Mouse (Mus musculus) heart, embryonic 10.5 days (tissue): Measurements from ENCODE around the gene Pnpla7. TPM values are rescaled to one million over a fixed set of nuclear protein-coding genes. Genes with fewer than 3 reads are reported as not detected.
"Not testable (repeated sequence)": the region's sequence is repeated elsewhere in the genome, so short reads cannot be mapped to it uniquely, and the experiment has no call there.

Source experiments
- DNase-seq: peaks from one replicate; pipeline ENCODE4 v3.0.0-alpha.2; 2017; ENCODE audit warnings: low spot score
- H3K27ac ChIP-seq: fragments of 300-500 bp; sonication (generic); 2 replicates; pipeline ENCODE4 v1.5.1; 2016; ENCODE audit warnings: mild to moderate bottlenecking
- H3K27me3 ChIP-seq: fragments of 300-500 bp; sonication (generic); 2 replicates; pipeline ENCODE4 v1.6.1; 2016; ENCODE audit warnings: mild to moderate bottlenecking; ENCODE audit not compliant: poor library complexity, insufficient read depth, severe bottlenecking
- H3K36me3 ChIP-seq: fragments of 300-500 bp; sonication (generic); 2 replicates; pipeline ENCODE4 v1.6.1; 2016; ENCODE audit warnings: mild to moderate bottlenecking, moderate library complexity
- H3K4me1 ChIP-seq: fragments of 300-500 bp; sonication (generic); 2 replicates; pipeline ENCODE4 v1.6.1; 2016; ENCODE audit warnings: mild to moderate bottlenecking
- H3K4me3 ChIP-seq: fragments of 300-500 bp; sonication (generic); 2 replicates; pipeline ENCODE4 v1.5.1; 2016; ENCODE audit warnings: mild to moderate bottlenecking, moderate library complexity
- H3K9me3 ChIP-seq: fragments of 300-500 bp; sonication (generic); 2 replicates; pipeline ENCODE4 v1.6.1; 2016; ENCODE audit warnings: mild to moderate bottlenecking, moderate library complexity
- WGBS: fragments of 180-500 bp; shearing (Covaris S2); methylation state at CpG from one replicate; pipeline ENCODE4 v1.1.7; 2016; 5-methylcytosine and 5-hydroxymethylcytosine counted together
- polyA plus RNA-seq: library from polyadenylated mRNA; unstranded; fragments of >200 nt; fragmentation: Nextera tagmentation; extraction: Ambion mirVana; gene quantifications from 2 replicates; pipeline ENCODE4 v1.2.1, GENCODE M21; 2016

Gene Pnpla7
- polyA plus RNA-seq = 7.9 and 9.3 TPM in 2 replicates

DNA sequence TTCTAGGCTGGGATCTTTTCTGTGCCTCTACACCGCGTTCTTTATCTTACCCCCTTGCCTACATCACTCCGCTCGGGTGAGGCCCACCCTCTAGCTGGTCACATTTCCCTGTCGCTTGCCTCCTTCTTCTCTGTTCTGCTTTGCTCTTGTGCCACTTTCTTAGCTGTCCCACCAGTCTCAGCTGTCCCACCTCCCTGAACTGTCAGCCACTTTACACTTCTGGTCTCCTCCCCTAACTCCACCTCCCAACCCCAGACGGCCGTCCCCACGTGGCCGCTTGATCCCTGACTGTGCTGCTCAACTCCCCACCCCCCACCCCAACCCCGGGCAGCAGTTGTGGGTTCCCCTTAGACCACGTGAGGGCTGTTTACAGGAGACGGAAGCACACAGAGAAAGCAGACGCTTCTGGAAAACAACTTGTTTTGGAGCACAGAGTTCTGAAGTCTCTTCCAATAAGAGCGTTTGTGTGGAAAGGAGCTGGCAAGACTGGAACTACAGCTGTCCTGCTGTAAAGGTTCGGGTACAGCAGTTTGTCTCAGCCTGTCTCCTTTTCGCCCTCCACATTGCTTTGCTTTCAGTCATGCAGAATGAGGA lies at the start of gene Pnpla7:
TSS of gene Pnpla7 (plus strand) at position 330 of the 594 bp plus-strand sequence.
- peak; percentile 96 for DNase-seq
- Histone ChIP-seq H3K9me3 (no peaks in the 10 kb centered on the region), H3K27ac (peak within 1 kb of the TSS; percentile 86), H3K36me3 (peaks cover 27% of the 10 kb centered on the region), H3K27me3 (no peaks in the 10 kb centered on the region), H3K4me1 (peaks cover 14% of the 10 kb centered on the region), H3K4me3 (peak within 1 kb of the TSS; percentile 66)
- whole genome bisulfite sequencing = under 1% methylated on average over 16 of the region's 16 CpGs

DNA sequence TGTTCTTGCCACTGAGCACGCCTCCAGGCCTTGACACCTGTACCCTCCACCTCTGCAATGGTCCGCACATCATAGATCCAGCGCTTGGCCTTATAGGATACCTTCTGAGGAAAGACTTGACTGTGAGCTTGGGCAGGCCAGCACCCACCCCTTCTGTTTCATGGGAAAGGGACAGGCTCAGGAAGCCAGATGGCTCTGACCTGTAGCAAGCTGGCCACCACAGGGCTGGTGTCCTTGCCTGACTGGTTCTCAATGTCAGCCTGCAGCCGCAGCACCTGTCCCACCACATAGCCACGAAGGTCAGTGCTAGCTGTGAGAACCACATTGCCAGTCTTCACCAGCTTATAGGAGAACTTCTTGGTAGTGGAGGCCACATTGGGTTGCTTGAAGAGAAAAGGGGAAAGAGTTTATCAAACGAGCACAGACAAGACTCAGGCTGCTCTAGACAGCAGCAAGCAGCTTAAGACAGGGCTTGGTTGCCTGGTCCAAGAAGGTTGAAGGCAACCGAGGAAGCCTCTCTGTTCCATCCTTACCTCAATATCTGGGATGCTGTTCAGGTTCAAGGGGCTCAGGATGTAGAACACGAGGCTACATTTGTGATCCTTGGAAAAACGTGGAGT lies 49.4 kb upstream of the Pnpla7 start:
- WGBS = 82% methylated on average over 9 of the region's 9 CpGs
- H3K4me3 ChIP-seq = no peak overlapping the region
- H3K27me3 ChIP-seq = peaks cover 8% of the 10 kb centered on the region
- no peaks in the 10 kb centered on the region for H3K9me3 ChIP-seq
- H3K27ac ChIP-seq = no peak overlapping the region
- H3K36me3 ChIP-seq = no peaks in the 10 kb centered on the region
- peaks cover 11% of the 10 kb centered on the region; the same call in 1 of the 2 replicates for H3K4me1 ChIP-seq
- no peak for DNase-seq

DNA sequence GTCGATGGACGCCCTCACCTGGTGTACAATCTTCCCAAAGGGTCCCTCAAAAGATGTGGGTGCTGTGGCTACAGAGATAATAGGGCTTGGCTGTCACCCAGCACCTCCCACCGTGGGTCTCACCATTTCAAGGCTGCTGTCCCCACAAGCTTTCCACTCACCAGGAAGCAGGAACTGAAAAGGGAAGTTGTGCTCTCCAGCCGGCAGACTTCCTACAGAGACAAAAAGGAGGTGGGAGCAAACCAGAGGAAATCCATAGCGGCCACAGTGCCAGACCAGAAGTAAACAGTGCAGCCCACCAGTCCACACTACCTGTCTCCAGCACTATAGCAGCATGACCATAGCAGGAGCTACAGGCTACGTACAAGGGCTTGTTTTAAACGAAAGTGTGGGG lies 48.9 kb upstream of the Pnpla7 start:
- 55% methylated on average over 7 of the region's 7 CpGs for WGBS
- DNase-seq = no peak

DNA sequence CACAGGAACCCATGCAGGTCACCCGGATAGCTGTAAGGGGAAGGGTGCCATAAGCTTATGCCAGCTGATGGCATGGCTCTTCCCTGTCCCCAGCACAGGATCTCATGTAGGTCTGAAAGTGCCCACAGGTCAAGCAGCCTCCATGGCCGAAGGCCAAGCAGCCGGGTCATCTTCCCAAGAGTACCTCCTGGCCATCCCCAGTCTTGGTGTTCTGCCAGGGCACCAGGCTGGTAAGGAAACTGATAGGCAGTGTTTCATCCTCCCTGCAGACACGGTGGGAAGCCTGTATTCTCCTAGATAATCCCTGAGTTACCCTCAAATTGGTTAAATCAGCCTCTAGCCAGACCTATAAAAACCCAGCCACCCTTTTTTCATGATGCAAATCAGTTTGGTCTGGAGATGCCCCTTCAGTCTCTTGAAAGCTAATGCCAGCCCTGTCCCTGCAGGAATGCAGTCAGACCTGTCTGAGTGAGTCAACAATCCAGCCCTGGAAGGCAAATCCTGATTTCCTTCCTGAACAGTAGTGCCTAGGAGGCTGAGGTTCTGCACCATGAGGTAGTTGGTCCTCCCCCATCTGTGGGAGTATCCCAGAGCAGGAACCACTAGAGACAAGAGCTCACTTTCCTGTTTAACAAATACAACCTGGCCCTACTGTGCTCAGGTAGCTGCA lies 47.9 kb upstream of the Pnpla7 start:
- peaks cover 8% of the 10 kb centered on the region for H3K27me3 ChIP-seq
- H3K4me3 ChIP-seq = no peak overlapping the region
- WGBS = 70% methylated on average over 4 of the region's 4 CpGs
- H3K9me3 ChIP-seq = no peaks in the 10 kb centered on the region
- H3K36me3 ChIP-seq = no peaks in the 10 kb centered on the region
- DNase-seq = no peak
- H3K4me1 ChIP-seq = peaks cover 11% of the 10 kb centered on the region; the same call in 1 of the 2 replicates
- peak overlapping the region; percentile 29; the same call in 1 of the 2 replicates for H3K27ac ChIP-seq

More for the DNA sequence above, 48.9 kb upstream of the Pnpla7 start:
- Histone ChIP-seq H3K27ac (no peak overlapping the region), H3K9me3 (no peaks in the 10 kb centered on the region), H3K4me3 (no peak overlapping the region), H3K4me1 (peaks cover 11% of the 10 kb centered on the region; the same call in 1 of the 2 replicates), H3K36me3 (no peaks in the 10 kb centered on the region), H3K27me3 (peaks cover 8% of the 10 kb centered on the region)

DNA sequence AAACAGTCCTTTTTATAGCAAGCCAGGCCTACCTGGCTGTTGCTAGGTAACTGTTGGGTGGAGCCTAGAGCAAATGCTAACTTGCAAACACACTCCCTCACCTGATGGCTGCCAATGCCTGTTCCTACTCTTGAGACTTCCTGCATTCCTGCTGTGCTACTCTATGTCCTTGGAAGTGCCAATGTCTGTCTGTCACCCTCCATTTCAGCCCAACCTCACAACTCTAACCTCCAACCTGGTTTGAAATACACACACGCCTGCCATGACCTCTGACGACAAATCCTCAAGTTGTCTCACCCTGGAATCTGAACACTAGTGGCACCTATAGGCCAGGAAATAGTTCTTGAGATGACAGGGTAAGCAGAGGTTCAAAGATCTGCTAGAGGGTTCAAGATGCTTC lies 46.7 kb upstream of the Pnpla7 start:
- peaks cover 11% of the 10 kb centered on the region; the same call in 1 of the 2 replicates for H3K4me1 ChIP-seq
- WGBS = 52% methylated on average over 2 of the region's 2 CpGs
- H3K36me3 ChIP-seq = no peaks in the 10 kb centered on the region
- no peak for DNase-seq
- no peaks in the 10 kb centered on the region for H3K9me3 ChIP-seq
- H3K4me3 ChIP-seq = no peak overlapping the region
- peaks cover 15% of the 10 kb centered on the region for H3K27me3 ChIP-seq
- no peak overlapping the region for H3K27ac ChIP-seq

DNA sequence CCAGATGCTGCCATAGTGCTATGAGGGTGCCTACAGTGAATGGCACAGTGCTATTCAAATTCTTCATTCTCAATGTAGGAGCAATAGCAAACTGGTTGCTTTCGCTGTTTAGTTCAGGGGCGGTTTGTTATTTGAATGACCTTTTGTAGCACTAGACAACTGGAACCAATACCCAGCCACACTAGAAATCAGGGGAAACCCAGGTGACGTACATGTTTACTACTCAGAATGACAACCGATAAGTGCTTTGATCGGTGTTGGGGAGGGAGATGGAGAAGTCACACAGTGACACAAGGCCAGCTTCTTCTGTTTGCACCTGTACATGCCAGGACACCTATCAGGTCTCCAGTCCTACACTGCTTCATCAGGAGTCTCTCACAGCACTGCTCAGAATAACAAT lies 46.2 kb upstream of the Pnpla7 start:
- WGBS = 88% methylated on average over 5 of the region's 5 CpGs
- Histone ChIP-seq H3K36me3 (no peaks in the 10 kb centered on the region), H3K4me1 (peaks cover 15% of the 10 kb centered on the region), H3K4me3 (no peak overlapping the region), H3K9me3 (no peaks in the 10 kb centered on the region), H3K27me3 (peaks cover 19% of the 10 kb centered on the region), H3K27ac (no peak overlapping the region)
- no peak for DNase-seq

DNA sequence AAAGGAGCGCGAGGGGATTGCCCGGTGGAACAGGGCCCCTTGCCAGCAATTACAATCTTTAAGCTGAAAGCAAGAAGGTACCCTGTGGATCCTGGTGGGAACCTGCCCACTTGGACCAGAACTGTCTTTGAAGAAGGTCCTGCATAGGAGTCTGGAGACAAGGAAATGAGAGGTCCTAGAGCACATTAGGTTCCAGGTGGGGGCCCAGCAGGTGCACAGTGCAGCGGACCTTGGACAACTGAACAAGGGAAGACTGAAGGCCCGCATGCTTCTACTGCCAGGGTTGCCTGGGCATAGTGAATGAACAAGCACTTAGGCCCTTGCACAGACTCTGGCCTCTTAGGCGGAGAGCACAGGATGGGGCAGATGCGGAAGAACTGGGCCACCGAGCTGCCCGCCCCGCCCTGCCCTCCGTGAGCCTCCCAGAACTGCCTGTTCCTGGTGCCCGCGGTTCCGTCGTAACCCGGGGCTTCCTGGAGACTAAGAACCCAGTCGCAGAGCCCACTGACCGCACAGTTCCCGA lies 41.3 kb upstream of the Pnpla7 start:
- no peak for DNase-seq

DNA sequence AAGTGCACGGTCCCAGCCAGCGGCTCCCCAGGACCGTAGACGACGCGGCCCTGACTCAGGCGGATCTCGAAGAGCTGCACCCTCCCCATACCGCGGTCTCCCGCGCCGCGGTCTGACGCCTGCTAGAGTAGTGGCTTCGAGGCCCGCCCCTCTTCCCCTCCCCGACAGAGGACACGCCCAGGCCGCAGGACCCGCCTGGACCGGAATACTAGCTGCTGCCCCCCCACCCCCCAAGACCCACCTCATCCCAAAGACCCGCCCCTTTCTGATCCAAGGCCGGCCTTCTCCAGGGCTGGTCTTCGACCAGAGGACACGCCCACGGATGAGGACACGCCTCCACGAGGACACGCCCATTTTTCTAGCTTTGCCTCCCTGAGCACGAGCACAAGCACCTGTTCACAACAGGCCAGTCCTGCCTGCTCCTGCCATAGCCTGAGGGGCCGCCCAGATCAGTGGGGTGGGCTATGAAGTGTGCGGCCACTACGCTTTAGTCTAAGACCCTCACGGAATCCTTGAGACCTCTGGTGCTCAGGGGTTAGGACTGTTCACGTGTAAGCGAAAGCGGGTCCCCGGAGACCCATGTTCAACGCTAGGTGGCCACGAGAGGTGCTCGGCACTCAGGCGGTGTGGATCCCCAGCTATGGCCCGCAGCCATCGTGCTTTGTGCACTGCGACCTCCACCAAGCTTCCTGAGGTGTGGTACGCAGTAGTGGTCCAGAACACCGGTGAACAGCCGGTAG lies 40.6 kb upstream of the Pnpla7 start, which contains the start of gene Arrdc1:
TSS of gene Arrdc1 (minus strand) at position 196 of the 740 bp plus-strand sequence.
- H3K27ac ChIP-seq = peak within 1 kb of the TSS; percentile 78
- H3K4me3 ChIP-seq = peak within 1 kb of the TSS; percentile 77
- under 1% methylated on average over 49 of the region's 49 CpGs for WGBS
- H3K27me3 ChIP-seq = peaks cover 19% of the 10 kb centered on the region
- peak; percentile 98 for DNase-seq
- no peaks in the 10 kb centered on the region for H3K36me3 ChIP-seq
- peaks cover 13% of the 10 kb centered on the region for H3K4me1 ChIP-seq
- H3K9me3 ChIP-seq = no peaks in the 10 kb centered on the region

More for the DNA sequence above, 41.3 kb upstream of the Pnpla7 start:
- peak overlapping the region; percentile 77 for H3K4me3 ChIP-seq
- H3K9me3 ChIP-seq = no peaks in the 10 kb centered on the region
- peaks cover 13% of the 10 kb centered on the region for H3K4me1 ChIP-seq
- no peaks in the 10 kb centered on the region for H3K36me3 ChIP-seq
- 8% methylated on average over 19 of the region's 19 CpGs for WGBS
- peak overlapping the region; percentile 78 for H3K27ac ChIP-seq
- peaks cover 19% of the 10 kb centered on the region for H3K27me3 ChIP-seq

DNA sequence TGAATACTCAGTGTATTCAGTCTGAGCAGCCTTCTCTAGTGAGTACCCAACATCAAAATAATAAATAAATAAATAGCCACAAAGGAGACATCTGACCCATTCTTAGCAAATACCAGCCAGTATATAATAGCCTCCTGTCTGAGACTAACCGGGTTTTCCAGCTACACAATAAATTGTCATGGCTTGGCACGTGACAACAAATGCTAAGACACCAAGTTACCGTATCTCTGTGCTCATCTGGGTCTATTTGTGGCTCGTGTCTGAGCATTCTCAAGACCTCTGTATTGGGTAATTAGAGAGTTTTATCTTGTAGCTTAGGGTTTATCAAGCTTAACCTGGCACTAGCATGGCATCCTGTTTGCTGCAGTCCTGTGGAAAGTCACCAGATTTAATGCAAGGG lies 33.7 kb upstream of the Pnpla7 start:
- 75% methylated on average over 4 of the region's 4 CpGs for WGBS
- Histone ChIP-seq H3K36me3 (no peaks in the 10 kb centered on the region), H3K27me3 (0 out of 2 replicates have a peak, but pooled peaks cover 13% of the 10 kb centered on the region), H3K27ac (no peak overlapping the region), H3K9me3 (no peaks in the 10 kb centered on the region), H3K4me3 (no peak overlapping the region), H3K4me1 (no peaks in the 10 kb centered on the region)
- DNase-seq = no peak

DNA sequence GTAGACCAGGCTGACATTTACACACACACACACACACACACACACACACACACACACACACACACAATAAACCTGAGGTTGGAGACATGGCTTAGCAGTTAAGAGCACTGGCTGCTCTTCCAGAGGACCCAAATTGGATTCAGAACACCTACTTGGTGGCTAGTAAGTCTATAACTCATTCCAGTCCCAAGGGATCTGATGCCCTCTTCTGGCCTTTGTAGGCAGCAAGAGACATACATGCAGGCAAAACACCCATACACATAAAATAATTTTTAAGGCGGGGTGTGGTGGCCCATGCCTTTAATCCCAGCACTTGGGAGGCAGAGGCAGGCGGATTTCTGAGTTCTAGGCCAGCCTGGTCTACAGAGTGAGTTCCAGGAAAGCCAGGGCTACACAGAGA lies 31.5 kb upstream of the Pnpla7 start:
- H3K36me3 ChIP-seq, H3K27ac ChIP-seq, H3K9me3 ChIP-seq, H3K4me3 ChIP-seq, H3K4me1 ChIP-seq, DNase-seq: not testable (repeated sequence)
- H3K27me3 ChIP-seq = peaks cover 11% of the 10 kb centered on the region; the same call in 1 of the 2 replicates
- 42% methylated on average over 2 of the region's 2 CpGs for WGBS

DNA sequence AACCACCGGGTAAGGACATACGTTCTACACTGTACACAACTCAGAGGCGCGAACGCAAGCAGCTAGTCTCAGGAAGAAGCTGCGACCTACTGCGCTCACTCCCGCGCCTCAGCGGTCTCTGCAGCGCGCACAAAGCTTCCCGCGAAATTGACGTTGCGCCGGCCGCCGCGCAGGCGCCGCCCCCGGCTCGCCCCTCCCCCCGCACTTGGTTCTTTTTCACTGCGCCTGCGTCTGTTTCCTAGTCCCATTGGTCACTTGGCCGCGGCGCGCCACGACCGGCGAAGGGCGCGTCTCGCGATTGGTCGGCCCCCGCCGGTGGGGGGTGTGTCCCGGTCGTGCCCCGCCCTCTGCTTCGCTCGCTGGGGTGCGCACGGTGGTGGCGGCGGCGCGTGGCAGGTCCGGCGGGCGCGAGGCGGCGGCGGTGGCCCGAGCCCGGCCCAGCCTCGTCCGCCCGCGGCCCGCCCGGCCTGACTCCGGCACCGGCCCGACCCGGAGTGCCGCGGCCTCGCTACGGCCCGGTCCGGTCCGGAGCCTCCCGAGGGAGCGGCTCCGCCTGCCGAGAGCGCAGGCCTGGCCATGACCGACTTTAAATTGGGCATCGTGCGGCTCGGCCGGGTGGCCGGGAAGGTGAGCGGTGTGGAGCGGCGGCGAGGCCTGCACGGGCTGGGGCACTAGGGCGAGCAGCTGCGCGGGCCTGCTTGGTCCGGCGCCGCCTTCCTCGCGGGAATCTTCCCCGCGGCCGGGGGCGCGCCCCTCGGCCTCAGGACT lies 26.2 kb upstream of the Pnpla7 start, which contains the start of gene Zmynd19:
TSS of gene Zmynd19 (plus strand) at position 372 of the 768 bp plus-strand sequence.
- DNase-seq = peak; percentile 98
- Histone ChIP-seq H3K9me3 (no peaks in the 10 kb centered on the region), H3K4me3 (peak within 1 kb of the TSS; percentile 97), H3K27ac (peak within 1 kb of the TSS; percentile 94), H3K4me1 (peaks cover 20% of the 10 kb centered on the region), H3K36me3 (peaks cover 30% of the 10 kb centered on the region), H3K27me3 (peaks cover 11% of the 10 kb centered on the region; the same call in 1 of the 2 replicates)
- under 1% methylated on average over 107 of the region's 108 CpGs for WGBS

DNA sequence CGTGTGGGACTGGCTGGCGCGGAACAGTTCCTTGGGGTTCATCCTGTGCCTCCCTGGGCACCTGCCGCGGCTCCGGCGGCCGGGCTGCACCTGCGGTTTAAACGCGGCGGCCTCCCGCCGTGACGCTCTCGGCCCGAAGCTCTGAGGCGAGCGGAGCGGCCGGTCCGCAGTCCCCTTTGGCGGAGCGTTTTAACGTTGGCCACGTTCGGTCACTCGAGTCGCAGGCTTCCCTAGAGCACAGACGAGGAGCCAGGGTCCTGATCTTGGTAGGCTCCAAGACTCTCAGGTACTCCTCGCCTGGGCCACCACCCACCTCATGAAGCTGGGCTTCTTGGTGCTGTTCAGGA lies 25.7 kb upstream of the Pnpla7 start:
- Histone ChIP-seq H3K36me3 (peaks cover 36% of the 10 kb centered on the region), H3K9me3 (no peaks in the 10 kb centered on the region), H3K4me3 (peak overlapping the region; percentile 97), H3K27ac (peak overlapping the region; percentile 94), H3K4me1 (peaks cover 20% of the 10 kb centered on the region), H3K27me3 (peaks cover 11% of the 10 kb centered on the region; the same call in 1 of the 2 replicates)
- WGBS = 0% methylated on average over 31 of the region's 31 CpGs
- no peak for DNase-seq
